Mouse (Mus musculus): ENCODE data around the gene Frmd6. TPM values are rescaled to one million over a fixed set of nuclear protein-coding genes. Genes with fewer than 3 reads are reported as not detected.

Frmd6 gene
- polyA plus RNA-seq, 1 experiment, result 11.7 TPM

GRCm38 (mm10) chr12:70911676-70912379 is 86.5 kb downstream of the Frmd6 start:
- Histone ChIP-seq H3K27me3 (ENCODE audit: control insufficient read depth, insufficient read depth, insufficient read length) (no peaks in the 10 kb centered on the region), H3K4me2 (ENCODE audit: low read depth) (no peak overlapping the region)

GRCm38 (mm10) chr12:70913429-70913828 is 88.1 kb downstream of the Frmd6 start:
- TF ChIP-seq USF1 (IDR thresholded peaks at IDR 0.05; ENCODE audit: low read depth) (no peak), POLR2AphosphoS2 (IDR thresholded peaks at IDR 0.05; ENCODE audit: insufficient read length, low read depth) (no peak), TCF12 (IDR thresholded peaks at IDR 0.05; ENCODE audit: insufficient read depth, poor library complexity, severe bottlenecking) (no peak), POLR2A (IDR thresholded peaks at IDR 0.05; ENCODE audit: insufficient read length, low read depth) (no peak), E2F4 (IDR thresholded peaks at IDR 0.05; ENCODE audit: insufficient read depth) (no peak), TCF3 (IDR thresholded peaks at IDR 0.05; ENCODE audit: insufficient read length, low read depth) (no peak), MAX (IDR thresholded peaks at IDR 0.05; ENCODE audit: low read depth) (no peak), MYOD1 (IDR thresholded peaks at IDR 0.05; ENCODE audit: control insufficient read depth in 1 of 3, insufficient read length in 2 of 3, low read depth in 2 of 3) (no peak), CEBPB (IDR thresholded peaks at IDR 0.05; ENCODE audit: insufficient read depth, poor library complexity, severe bottlenecking) (no peak), MYOG (IDR thresholded peaks at IDR 0.05; ENCODE audit: control insufficient read depth in 1 of 3, insufficient read depth in 1 of 3, insufficient read length in 2 of 3, low read depth in 2 of 3) (no peak)

More at GRCm38 (mm10) chr12:70911676-70912379, 86.5 kb downstream of the Frmd6 start:
- Histone ChIP-seq H3ac (ENCODE audit: control insufficient read depth, insufficient read length) (no peak overlapping the region), H3K79me2 (ENCODE audit: control insufficient read depth, insufficient read depth) (no peaks in the 10 kb centered on the region), H3K4me3 (no peak overlapping the region), H3K36me3 (ENCODE audit: control insufficient read depth, insufficient read depth) (no peaks in the 10 kb centered on the region)
- no peak for TF ChIP-seq MYOG (IDR thresholded peaks at IDR 0.05; ENCODE audit: control insufficient read depth in 1 of 3, insufficient read depth in 1 of 3, insufficient read length in 2 of 3, low read depth in 2 of 3)
- TF ChIP-seq MAX (IDR thresholded peaks at IDR 0.05; ENCODE audit: low read depth), result no peak
- no peak for TF ChIP-seq E2F4 (IDR thresholded peaks at IDR 0.05; ENCODE audit: insufficient read depth)
- no peak for TF ChIP-seq USF1 (IDR thresholded peaks at IDR 0.05; ENCODE audit: low read depth)
- TF ChIP-seq MYOD1 (IDR thresholded peaks at IDR 0.05; ENCODE audit: control insufficient read depth in 1 of 3, insufficient read length in 2 of 3, low read depth in 2 of 3), result no peak
- no peak for TF ChIP-seq POLR2A (IDR thresholded peaks at IDR 0.05; ENCODE audit: insufficient read length, low read depth)
- no peak for TF ChIP-seq REST (IDR thresholded peaks at IDR 0.05; ENCODE audit: insufficient read depth, insufficient read length)
- no peak for TF ChIP-seq POLR2AphosphoS2 (IDR thresholded peaks at IDR 0.05; ENCODE audit: insufficient read length, low read depth)
- no peak for TF ChIP-seq SRF (IDR thresholded peaks at IDR 0.05; ENCODE audit: control insufficient read depth, insufficient read length, low read depth)
- no peak for TF ChIP-seq TCF12 (IDR thresholded peaks at IDR 0.05; ENCODE audit: insufficient read depth, poor library complexity, severe bottlenecking)

GRCm38 (mm10) chr12:70914387-70914786 is 89.1 kb downstream of the Frmd6 start:
- H3K4me2 ChIP-seq (ENCODE audit: low read depth), result no peak overlapping the region
- no peak overlapping the region for H3K4me3 ChIP-seq
- H3ac ChIP-seq (ENCODE audit: control insufficient read depth, insufficient read length), result no peak overlapping the region
- no peaks in the 10 kb centered on the region for H3K79me2 ChIP-seq (ENCODE audit: control insufficient read depth, insufficient read depth)
- H3K27me3 ChIP-seq (ENCODE audit: control insufficient read depth, insufficient read depth, insufficient read length), result no peaks in the 10 kb centered on the region
- H3K36me3 ChIP-seq (ENCODE audit: control insufficient read depth, insufficient read depth), result no peaks in the 10 kb centered on the region
- TF ChIP-seq SRF (IDR thresholded peaks at IDR 0.05; ENCODE audit: control insufficient read depth, insufficient read length, low read depth) (no peak), TCF12 (IDR thresholded peaks at IDR 0.05; ENCODE audit: insufficient read depth, poor library complexity, severe bottlenecking) (no peak), USF1 (IDR thresholded peaks at IDR 0.05; ENCODE audit: low read depth) (no peak), POLR2A (IDR thresholded peaks at IDR 0.05; ENCODE audit: insufficient read length, low read depth) (no peak), POLR2AphosphoS2 (IDR thresholded peaks at IDR 0.05; ENCODE audit: insufficient read length, low read depth) (no peak), CEBPB (IDR thresholded peaks at IDR 0.05; ENCODE audit: insufficient read depth, poor library complexity, severe bottlenecking) (no peak), MYOD1 (IDR thresholded peaks at IDR 0.05; ENCODE audit: control insufficient read depth in 1 of 3, insufficient read length in 2 of 3, low read depth in 2 of 3) (no peak), REST (IDR thresholded peaks at IDR 0.05; ENCODE audit: insufficient read depth, insufficient read length) (no peak), MYOG (IDR thresholded peaks at IDR 0.05; ENCODE audit: control insufficient read depth in 1 of 3, insufficient read depth in 1 of 3, insufficient read length in 2 of 3, low read depth in 2 of 3) (no peak), E2F4 (IDR thresholded peaks at IDR 0.05; ENCODE audit: insufficient read depth) (no peak), MAX (IDR thresholded peaks at IDR 0.05; ENCODE audit: low read depth) (no peak), TCF3 (IDR thresholded peaks at IDR 0.05; ENCODE audit: insufficient read length, low read depth) (no peak)

More at GRCm38 (mm10) chr12:70913429-70913828, 88.1 kb downstream of the Frmd6 start:
- Histone ChIP-seq H3K4me2 (ENCODE audit: low read depth) (no peak overlapping the region), H3K27me3 (ENCODE audit: control insufficient read depth, insufficient read depth, insufficient read length) (no peaks in the 10 kb centered on the region), H3K4me3 (no peak overlapping the region), H3ac (ENCODE audit: control insufficient read depth, insufficient read length) (no peak overlapping the region), H3K36me3 (ENCODE audit: control insufficient read depth, insufficient read depth) (no peaks in the 10 kb centered on the region), H3K79me2 (ENCODE audit: control insufficient read depth, insufficient read depth) (no peaks in the 10 kb centered on the region)

- H3K4me2 ChIP-seq (ENCODE audit: low read depth), result no peak overlapping the region
- H3K36me3 ChIP-seq (ENCODE audit: control insufficient read depth, insufficient read depth), result no peaks in the 10 kb centered on the region
- H3ac ChIP-seq (ENCODE audit: control insufficient read depth, insufficient read length), result no peak overlapping the region
- H3K4me3 ChIP-seq, result no peak overlapping the region
- TF ChIP-seq MYOD1 (IDR thresholded peaks at IDR 0.05; ENCODE audit: control insufficient read depth in 1 of 3, insufficient read length in 2 of 3, low read depth in 2 of 3), result no peak
- no peak for TF ChIP-seq CEBPB (IDR thresholded peaks at IDR 0.05; ENCODE audit: insufficient read depth, poor library complexity, severe bottlenecking)
- TF ChIP-seq TCF3 (IDR thresholded peaks at IDR 0.05; ENCODE audit: insufficient read length, low read depth), result no peak
- TF ChIP-seq MYOG (IDR thresholded peaks at IDR 0.05; ENCODE audit: control insufficient read depth in 1 of 3, insufficient read depth in 1 of 3, insufficient read length in 2 of 3, low read depth in 2 of 3), result no peak
- TF ChIP-seq REST (IDR thresholded peaks at IDR 0.05; ENCODE audit: insufficient read depth, insufficient read length), result no peak
- TF ChIP-seq E2F4 (IDR thresholded peaks at IDR 0.05; ENCODE audit: insufficient read depth), result no peak
- no peak for TF ChIP-seq POLR2A (IDR thresholded peaks at IDR 0.05; ENCODE audit: insufficient read length, low read depth)
- TF ChIP-seq POLR2AphosphoS2 (IDR thresholded peaks at IDR 0.05; ENCODE audit: insufficient read length, low read depth), result no peak
- no peak for TF ChIP-seq SRF (IDR thresholded peaks at IDR 0.05; ENCODE audit: control insufficient read depth, insufficient read length, low read depth)
- TF ChIP-seq MAX (IDR thresholded peaks at IDR 0.05; ENCODE audit: low read depth), result no peak
- TF ChIP-seq USF1 (IDR thresholded peaks at IDR 0.05; ENCODE audit: low read depth), result no peak
- no peak for TF ChIP-seq TCF12 (IDR thresholded peaks at IDR 0.05; ENCODE audit: insufficient read depth, poor library complexity, severe bottlenecking)
- no peaks in the 10 kb centered on the region for H3K27me3 ChIP-seq (ENCODE audit: control insufficient read depth, insufficient read depth, insufficient read length)
- no peaks in the 10 kb centered on the region for H3K79me2 ChIP-seq (ENCODE audit: control insufficient read depth, insufficient read depth)
Measured at GRCm38 (mm10) chr12:70929781-70930180, 104.5 kb downstream of the Frmd6 start.
